Mouse (Mus musculus) neural tube, embryonic 11.5 days (tissue): ENCODE measurements around the gene Tmem44. TPM values are rescaled to one million over a fixed set of nuclear protein-coding genes. Genes with fewer than 3 reads are reported as not detected.

ENCODE experiments used
- ATAC-seq: fragments of 200-750 bp; cut with Nextera tagmentation; 2 replicates; pipeline ENCODE4 v1.8.0; 2017; ENCODE audit warnings: moderate number of reproducible peaks, mild to moderate bottlenecking, moderate TSS enrichment, moderate library complexity; ENCODE audit not compliant: insufficient read depth, low FRiP score, low TSS enrichment
- DNase-seq: peaks from one replicate; pipeline ENCODE4 v3.0.0-alpha.2; 2015; ENCODE audit warnings: low spot score
- H3K27ac ChIP-seq: fragments of 300-500 bp; sonication (generic); 2 replicates; pipeline ENCODE4 v1.5.1; 2014; ENCODE audit warnings: low read depth, mild to moderate bottlenecking, low read length
- H3K27me3 ChIP-seq: fragments of 300-500 bp; sonication (generic); 2 replicates; pipeline ENCODE4 v1.6.1; 2014; ENCODE audit warnings: mild to moderate bottlenecking, low read length, mixed read lengths; ENCODE audit not compliant: control insufficient read depth, insufficient read depth
- H3K36me3 ChIP-seq: fragments of 300-500 bp; sonication (generic); 2 replicates; pipeline ENCODE4 v1.6.1; 2014; ENCODE audit warnings: mild to moderate bottlenecking, low read length, moderate library complexity, mixed read lengths; ENCODE audit not compliant: control insufficient read depth, insufficient read depth
- H3K4me1 ChIP-seq: fragments of 300-500 bp; sonication (generic); 2 replicates; pipeline ENCODE4 v1.6.1; 2014; ENCODE audit warnings: low read length, mixed read lengths; ENCODE audit not compliant: control insufficient read depth, insufficient read depth
- H3K4me2 ChIP-seq: fragments of 300-500 bp; sonication (generic); 2 replicates; pipeline ENCODE4 v1.6.1; 2014; ENCODE audit warnings: low read depth, mild to moderate bottlenecking, moderate library complexity
- H3K4me3 ChIP-seq: fragments of 300-500 bp; sonication (generic); 2 replicates; pipeline ENCODE4 v1.5.1; 2014; ENCODE audit warnings: low read depth, low read length
- H3K9ac ChIP-seq: fragments of 300-500 bp; sonication (generic); 2 replicates; pipeline ENCODE4 v1.6.1; 2014; ENCODE audit warnings: mild to moderate bottlenecking, low read length
- H3K9me3 ChIP-seq: fragments of 300-500 bp; sonication (generic); 2 replicates; pipeline ENCODE4 v1.6.1; 2016; ENCODE audit warnings: low read length; ENCODE audit not compliant: control insufficient read depth
- WGBS: fragments of 180-500 bp; shearing (Covaris S2); extraction: QIAGEN DNeasy Blood & Tissue Kit; methylation state at CpG from one replicate; pipeline ENCODE4 v1.1.7; 2014; 5-methylcytosine and 5-hydroxymethylcytosine counted together
- polyA plus RNA-seq: library from polyadenylated mRNA; unstranded; fragments of >200 nt; fragmentation: Nextera tagmentation; extraction: Ambion mirVana; gene quantifications from 2 replicates; pipeline ENCODE4 v1.2.1, GENCODE M21; 2014

The Tmem44 gene
- polyA plus RNA-seq, 1 experiment from 2014 or later, result 32.8 TPM

- Histone ChIP-seq H3K4me3 (peak overlapping the region; percentile 54; the same call in 1 of the 2 replicates), H3K9ac (peak overlapping the region; percentile 87), H3K4me1 (no peaks in the 10 kb centered on the region; the same call in 1 of the 2 replicates), H3K27ac (peak overlapping the region; percentile 86; the same call in 1 of the 2 replicates), H3K36me3 (no peaks in the 10 kb centered on the region), H3K9me3 (no peaks in the 10 kb centered on the region), H3K27me3 (no peaks in the 10 kb centered on the region), H3K4me2 (peak overlapping the region; percentile 50)
- no peak for DNase-seq
- WGBS, result 60% methylated on average over 9 of the region's 9 CpGs
- ATAC-seq, result no peak
Observed at GRCm38 (mm10) chr16:30510091-30510490, 40.6 kb downstream of the Tmem44 start.

DNA sequence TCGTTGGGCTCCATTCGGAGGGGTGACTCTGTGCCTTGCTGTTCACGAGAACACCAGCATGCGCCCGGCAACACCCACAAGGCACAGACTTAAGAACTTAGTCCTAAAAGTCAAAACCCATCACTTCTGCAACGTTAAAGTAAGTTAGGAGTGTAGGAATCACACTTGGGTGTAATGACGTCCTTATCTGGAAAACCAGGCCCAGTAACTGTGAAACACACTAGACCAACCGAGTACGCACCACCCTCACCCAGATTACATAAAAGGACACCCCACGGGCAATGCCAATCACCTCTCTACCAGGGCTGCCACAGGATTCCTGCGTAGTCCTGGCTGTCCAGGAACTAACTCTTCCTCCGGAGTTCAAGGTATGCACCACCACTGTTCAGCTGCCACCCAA lies 41.3 kb downstream of the Tmem44 start:
- Histone ChIP-seq H3K27me3 (no peaks in the 10 kb centered on the region), H3K4me3 (no peak overlapping the region), H3K9ac (no peak overlapping the region), H3K9me3 (no peaks in the 10 kb centered on the region), H3K27ac (no peak overlapping the region), H3K4me1 (no peaks in the 10 kb centered on the region; the same call in 1 of the 2 replicates), H3K4me2 (no peak overlapping the region), H3K36me3 (no peaks in the 10 kb centered on the region)
- DNase-seq (no peak), ATAC-seq (no peak)
- WGBS, result 91% methylated on average over 12 of the region's 12 CpGs

DNA sequence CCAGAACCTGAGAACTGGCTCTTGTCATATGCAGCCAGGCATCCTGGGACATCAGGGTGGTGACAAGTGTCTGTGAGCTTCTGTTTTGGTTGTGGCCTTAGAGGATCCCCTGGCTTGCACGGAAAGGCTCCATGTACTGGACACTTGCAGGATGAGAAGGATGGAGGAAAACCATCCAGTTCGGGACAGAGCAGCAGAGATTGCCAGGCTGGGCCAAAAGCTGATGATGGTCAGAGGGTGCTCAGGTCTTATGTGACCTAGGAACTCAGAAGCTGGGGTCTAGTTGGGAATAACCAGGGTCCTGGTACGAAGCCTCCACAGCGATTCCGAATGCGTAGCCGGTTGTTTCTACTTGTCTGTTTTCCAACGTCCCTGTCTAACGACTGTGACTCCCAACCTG lies 41.9 kb downstream of the Tmem44 start:
- no peak overlapping the region for H3K4me3 ChIP-seq
- 88% methylated on average over 9 of the region's 9 CpGs for WGBS
- H3K36me3 ChIP-seq, result no peaks in the 10 kb centered on the region
- H3K27me3 ChIP-seq, result no peaks in the 10 kb centered on the region
- H3K9ac ChIP-seq, result no peak overlapping the region
- H3K4me2 ChIP-seq, result no peak overlapping the region
- no peak for DNase-seq
- no peak for ATAC-seq
- H3K9me3 ChIP-seq, result no peaks in the 10 kb centered on the region
- no peak overlapping the region for H3K27ac ChIP-seq
- H3K4me1 ChIP-seq, result no peaks in the 10 kb centered on the region; the same call in 1 of the 2 replicates

DNA sequence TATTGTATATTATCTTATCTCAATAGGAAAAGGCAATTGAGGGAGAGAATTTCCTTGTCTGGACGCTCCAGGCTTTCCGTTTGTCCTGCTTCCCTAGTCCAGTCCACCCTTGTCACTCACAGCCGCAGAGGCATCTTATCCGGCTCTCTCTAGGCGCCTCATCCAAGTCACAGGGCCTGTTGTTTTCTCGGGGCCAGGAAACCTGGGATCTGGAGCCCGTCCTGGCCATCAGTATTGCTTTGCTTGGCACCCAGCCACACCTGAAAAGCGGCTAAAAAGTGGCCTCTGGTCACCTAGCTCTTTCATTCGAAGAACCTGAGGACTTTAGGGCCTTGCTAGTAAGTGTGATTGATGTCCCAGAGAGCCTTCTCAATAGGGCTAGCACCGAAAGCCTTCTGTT lies 43.5 kb downstream of the Tmem44 start:
- Histone ChIP-seq H3K4me2 (no peak overlapping the region), H3K27me3 (no peaks in the 10 kb centered on the region), H3K9ac (no peak overlapping the region), H3K36me3 (no peaks in the 10 kb centered on the region), H3K4me3 (no peak overlapping the region), H3K9me3 (no peaks in the 10 kb centered on the region), H3K27ac (no peak overlapping the region), H3K4me1 (no peaks in the 10 kb centered on the region)
- 73% methylated on average over 10 of the region's 10 CpGs for WGBS
- DNase-seq (no peak), ATAC-seq (no peak)

DNA sequence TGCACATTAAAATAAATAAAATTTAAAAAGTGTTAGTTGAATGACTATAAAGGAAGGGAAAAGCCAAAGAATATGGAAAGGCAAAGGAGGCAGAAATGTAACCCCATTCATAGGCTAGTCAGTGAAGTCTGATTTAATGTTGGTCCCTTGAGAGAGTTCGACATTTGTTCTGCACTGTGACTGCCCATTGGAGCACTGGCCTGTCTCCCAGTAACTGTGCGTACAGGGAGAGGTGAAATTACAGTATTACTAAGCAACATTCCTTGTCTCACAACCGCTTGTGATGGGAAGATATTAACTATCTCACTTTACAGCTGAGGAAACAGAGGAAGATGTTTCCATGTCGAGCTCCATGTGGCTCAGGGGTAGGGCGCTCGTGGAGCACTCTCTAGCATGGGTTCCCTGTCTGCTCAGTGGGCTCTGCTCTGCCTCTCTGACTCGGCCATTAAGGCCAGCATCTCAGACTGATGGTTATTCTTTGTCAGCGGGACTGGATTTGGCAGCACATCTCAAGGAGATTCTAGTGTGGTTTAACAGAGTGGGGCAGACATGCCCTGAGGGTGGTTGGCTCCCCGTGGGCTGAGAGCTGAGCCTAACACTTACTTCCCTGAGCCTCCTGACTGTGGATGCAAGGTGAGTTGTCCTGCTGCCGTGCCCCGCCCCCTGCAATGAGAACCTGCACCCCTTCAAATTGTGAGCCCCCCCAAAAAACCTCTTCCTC lies 45.2 kb downstream of the Tmem44 start:
- no peaks in the 10 kb centered on the region for H3K9me3 ChIP-seq
- H3K4me3 ChIP-seq, result no peak overlapping the region
- 72% methylated on average over 11 of the region's 11 CpGs for WGBS
- ATAC-seq, result no peak
- H3K4me1 ChIP-seq, result no peaks in the 10 kb centered on the region
- H3K4me2 ChIP-seq, result no peak overlapping the region
- no peaks in the 10 kb centered on the region for H3K27me3 ChIP-seq
- no peaks in the 10 kb centered on the region for H3K36me3 ChIP-seq
- H3K9ac ChIP-seq, result no peak overlapping the region
- no peak overlapping the region for H3K27ac ChIP-seq
- DNase-seq, result no peak

DNA sequence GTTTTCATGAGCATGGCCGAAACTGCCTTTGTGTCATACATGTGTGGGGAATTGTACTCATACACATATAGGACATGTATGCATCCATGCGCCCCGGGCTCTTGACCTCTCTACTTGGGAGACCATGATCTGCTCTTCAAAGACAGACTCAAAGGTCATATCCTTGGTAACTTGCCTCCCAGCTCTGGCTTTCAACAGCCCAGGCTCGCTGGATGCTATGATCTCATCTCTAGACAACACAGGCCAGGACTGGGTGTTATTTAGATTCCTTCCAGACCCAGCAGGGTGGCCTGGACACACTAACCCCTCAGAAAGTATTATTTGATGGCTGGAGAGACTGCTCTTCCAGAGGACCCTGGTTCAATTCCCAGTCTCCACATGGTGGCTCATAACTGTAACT lies 45.8 kb downstream of the Tmem44 start:
- DNase-seq (no peak), ATAC-seq (no peak)
- H3K36me3 ChIP-seq, result no peaks in the 10 kb centered on the region
- no peak overlapping the region for H3K4me3 ChIP-seq
- no peak overlapping the region for H3K4me2 ChIP-seq
- H3K4me1 ChIP-seq, result no peaks in the 10 kb centered on the region
- no peak overlapping the region for H3K27ac ChIP-seq
- no peak overlapping the region for H3K9ac ChIP-seq
- 77% methylated on average over 4 of the region's 4 CpGs for WGBS
- H3K27me3 ChIP-seq, result no peaks in the 10 kb centered on the region
- H3K9me3 ChIP-seq, result no peaks in the 10 kb centered on the region

GRCm38 (mm10) chr16:30503958-30504357 lies 46.7 kb downstream of the Tmem44 start:
- Histone ChIP-seq H3K4me2 (no peak overlapping the region), H3K36me3 (no peaks in the 10 kb centered on the region), H3K27me3 (no peaks in the 10 kb centered on the region), H3K4me1 (no peaks in the 10 kb centered on the region), H3K9me3 (no peaks in the 10 kb centered on the region), H3K4me3 (no peak overlapping the region), H3K27ac (no peak overlapping the region), H3K9ac (no peak overlapping the region)
- DNase-seq (peak; percentile 60), ATAC-seq (no peak)
- WGBS, result 22% methylated on average over 15 of the region's 15 CpGs

- H3K4me3 ChIP-seq, result no peak overlapping the region
- no peaks in the 10 kb centered on the region for H3K27me3 ChIP-seq
- H3K9ac ChIP-seq, result no peak overlapping the region
- DNase-seq (no peak), ATAC-seq (no peak)
- H3K9me3 ChIP-seq, result no peaks in the 10 kb centered on the region
- no peaks in the 10 kb centered on the region for H3K4me1 ChIP-seq
- H3K4me2 ChIP-seq, result peak overlapping the region; percentile 16; the same call in 1 of the 2 replicates
- 34% methylated on average over 25 of the region's 25 CpGs for WGBS
- H3K27ac ChIP-seq, result no peak overlapping the region
- no peaks in the 10 kb centered on the region for H3K36me3 ChIP-seq
Observed at GRCm38 (mm10) chr16:30502221-30502891, 48.3 kb downstream of the Tmem44 start.

- ATAC-seq (no peak), DNase-seq (no peak)
- Histone ChIP-seq H3K4me3 (no peak overlapping the region), H3K27me3 (no peaks in the 10 kb centered on the region), H3K4me2 (no peak overlapping the region), H3K4me1 (no peaks in the 10 kb centered on the region), H3K9ac (no peak overlapping the region), H3K36me3 (no peaks in the 10 kb centered on the region), H3K9me3 (no peaks in the 10 kb centered on the region), H3K27ac (no peak overlapping the region)
- 50% methylated on average over 5 of the region's 5 CpGs for WGBS
Observed at GRCm38 (mm10) chr16:30501621-30502020, 49.0 kb downstream of the Tmem44 start.
